Mouse (Mus musculus): ENCODE measurements around the gene Hoxa11. TPM values are rescaled to one million over a fixed set of nuclear protein-coding genes. Genes with fewer than 3 reads are reported as not detected.

Gene Hoxa11
- polyA plus RNA-seq, 1 experiment from 2014 or later = not detected

GRCm38 (mm10) chr6:52246403-52246803 lies 793 bp upstream of the Hoxa11 start:
- H3K4me3 ChIP-seq (ENCODE audit: inconsistent target) = no peak overlapping the region
- H3K27ac ChIP-seq = no peak overlapping the region
- WGBS (ENCODE audit: missing documents) = under 1% methylated on average over 26 of the region's 26 CpGs
- no peaks in the 10 kb centered on the region for H3K79me2 ChIP-seq (ENCODE audit: inconsistent target)
- H3K36me3 ChIP-seq (ENCODE audit: inconsistent target) = no peaks in the 10 kb centered on the region

- no peaks in the 10 kb centered on the region for H3K79me2 ChIP-seq (ENCODE audit: inconsistent target)
- no peak overlapping the region for H3K4me3 ChIP-seq (ENCODE audit: inconsistent target)
- WGBS (ENCODE audit: missing documents) = 4% methylated on average over 63 of the region's 71 CpGs
- no peak overlapping the region for H3K27ac ChIP-seq
- H3K36me3 ChIP-seq (ENCODE audit: inconsistent target) = no peaks in the 10 kb centered on the region
Measured at GRCm38 (mm10) chr6:52245040-52245756, 412 bp downstream of the Hoxa11 start.

- Histone ChIP-seq H3K79me2 (ENCODE audit: inconsistent target) (no peaks in the 10 kb centered on the region), H3K36me3 (ENCODE audit: inconsistent target) (no peaks in the 10 kb centered on the region), H3K4me3 (ENCODE audit: inconsistent target) (no peak overlapping the region), H3K27ac (no peak overlapping the region)
- WGBS (ENCODE audit: missing documents) = 8% methylated on average over 23 of the region's 23 CpGs
Measured at GRCm38 (mm10) chr6:52244471-52245039, 1.1 kb downstream of the Hoxa11 start.

GRCm38 (mm10) chr6:52243681-52244121 lies 1.9 kb downstream of the Hoxa11 start:
- no peak overlapping the region for H3K27ac ChIP-seq
- H3K79me2 ChIP-seq (ENCODE audit: inconsistent target) = no peaks in the 10 kb centered on the region
- H3K4me3 ChIP-seq (ENCODE audit: inconsistent target) = no peak overlapping the region
- no peaks in the 10 kb centered on the region for H3K36me3 ChIP-seq (ENCODE audit: inconsistent target)
- 34% methylated on average over 12 of the region's 12 CpGs for WGBS (ENCODE audit: missing documents)

GRCm38 (mm10) chr6:52242801-52243332 lies 2.7 kb downstream of the Hoxa11 start:
- Histone ChIP-seq H3K36me3 (ENCODE audit: inconsistent target) (no peaks in the 10 kb centered on the region), H3K27ac (no peak overlapping the region), H3K79me2 (ENCODE audit: inconsistent target) (no peaks in the 10 kb centered on the region), H3K4me3 (ENCODE audit: inconsistent target) (no peak overlapping the region)
- WGBS (ENCODE audit: missing documents) = 35% methylated on average over 4 of the region's 4 CpGs

GRCm38 (mm10) chr6:52241001-52241621 lies 4.5 kb downstream of the Hoxa11 start:
- WGBS (ENCODE audit: missing documents) = 17% methylated on average over 9 of the region's 9 CpGs
- Histone ChIP-seq H3K36me3 (ENCODE audit: inconsistent target) (no peaks in the 10 kb centered on the region), H3K27ac (no peak overlapping the region), H3K4me3 (ENCODE audit: inconsistent target) (no peak overlapping the region), H3K79me2 (ENCODE audit: inconsistent target) (no peaks in the 10 kb centered on the region)

GRCm38 (mm10) chr6:52240389-52241000 lies 5.1 kb downstream of the Hoxa11 start, which contains the start of gene Hoxa10:
Gene Hoxa10, minus strand, starts transcription at chr6:52240854.
- H3K36me3 ChIP-seq (ENCODE audit: inconsistent target) = no peaks in the 10 kb centered on the region
- H3K27ac ChIP-seq = no peak within 1 kb of the TSS
- WGBS (ENCODE audit: missing documents) = 6% methylated on average over 35 of the region's 35 CpGs
- no peak within 1 kb of the TSS for H3K4me3 ChIP-seq (ENCODE audit: inconsistent target)
- no peaks in the 10 kb centered on the region for H3K79me2 ChIP-seq (ENCODE audit: inconsistent target)

GRCm38 (mm10) chr6:52239625-52240388 lies 5.8 kb downstream of the Hoxa11 start:
- WGBS (ENCODE audit: missing documents) = 9% methylated on average over 30 of the region's 30 CpGs
- Histone ChIP-seq H3K27ac (no peak overlapping the region), H3K4me3 (ENCODE audit: inconsistent target) (no peak overlapping the region), H3K36me3 (ENCODE audit: inconsistent target) (no peaks in the 10 kb centered on the region), H3K79me2 (ENCODE audit: inconsistent target) (no peaks in the 10 kb centered on the region)

- H3K4me3 ChIP-seq (ENCODE audit: inconsistent target) = no peak overlapping the region
Measured at GRCm38 (mm10) chr6:52238976-52239375, 6.6 kb downstream of the Hoxa11 start.

GRCm38 (mm10) chr6:52238155-52238545 lies 7.5 kb downstream of the Hoxa11 start:
- H3K79me2 ChIP-seq (ENCODE audit: inconsistent target) = no peaks in the 10 kb centered on the region
- WGBS (ENCODE audit: missing documents) = 56% methylated on average over 7 of the region's 7 CpGs
- H3K36me3 ChIP-seq (ENCODE audit: inconsistent target) = no peaks in the 10 kb centered on the region
- no peak overlapping the region for H3K4me3 ChIP-seq (ENCODE audit: inconsistent target)
- H3K27ac ChIP-seq = no peak overlapping the region

More at GRCm38 (mm10) chr6:52238976-52239375, 6.6 kb downstream of the Hoxa11 start:
- 39% methylated on average over 7 of the region's 7 CpGs for WGBS (ENCODE audit: missing documents)
- Histone ChIP-seq H3K36me3 (ENCODE audit: inconsistent target) (no peaks in the 10 kb centered on the region), H3K79me2 (ENCODE audit: inconsistent target) (no peaks in the 10 kb centered on the region), H3K27ac (no peak overlapping the region)

- Histone ChIP-seq H3K36me3 (ENCODE audit: inconsistent target) (no peaks in the 10 kb centered on the region), H3K79me2 (ENCODE audit: inconsistent target) (no peaks in the 10 kb centered on the region), H3K27ac (no peak overlapping the region), H3K4me3 (ENCODE audit: inconsistent target) (no peak overlapping the region)
- 93% methylated on average over 10 of the region's 10 CpGs for WGBS (ENCODE audit: missing documents)
Measured at GRCm38 (mm10) chr6:52237346-52238154, 8.1 kb downstream of the Hoxa11 start.

- H3K27ac ChIP-seq = no peak overlapping the region
- 95% methylated on average over 3 of the region's 3 CpGs for WGBS (ENCODE audit: missing documents)
- no peaks in the 10 kb centered on the region for H3K36me3 ChIP-seq (ENCODE audit: inconsistent target)
- no peaks in the 10 kb centered on the region for H3K79me2 ChIP-seq (ENCODE audit: inconsistent target)
- no peak overlapping the region for H3K4me3 ChIP-seq (ENCODE audit: inconsistent target)
Measured at GRCm38 (mm10) chr6:52236806-52237205, 8.8 kb downstream of the Hoxa11 start.

GRCm38 (mm10) chr6:52235866-52236265 lies 9.7 kb downstream of the Hoxa11 start:
- Histone ChIP-seq H3K27ac (no peak overlapping the region), H3K79me2 (ENCODE audit: inconsistent target) (no peaks in the 10 kb centered on the region), H3K4me3 (ENCODE audit: inconsistent target) (no peak overlapping the region), H3K36me3 (ENCODE audit: inconsistent target) (no peaks in the 10 kb centered on the region)
- WGBS (ENCODE audit: missing documents) = 85% methylated on average over 6 of the region's 6 CpGs

Measured in macrophage (primary cell).